Mouse (Mus musculus) bone marrow macrophage, adult 2 months (primary cell): ENCODE results near the gene Rnasek. TPM values are rescaled to one million over a fixed set of nuclear protein-coding genes. Genes with fewer than 3 reads are reported as not detected.
A peak's percentile ranks its signal among the peaks of the same experiment; 100 is the strongest.

Experiments used
- H3K27ac ChIP-seq: 2 replicates; pipeline ENCODE4 v1.5.1; 2012; ENCODE audit warnings: low read depth, low read length; ENCODE audit not compliant: insufficient read depth
- H3K4me1 ChIP-seq: 2 replicates; pipeline ENCODE4 v1.6.1; 2012; ENCODE audit warnings: low read length; ENCODE audit not compliant: control insufficient read depth, insufficient read depth
- H3K4me3 ChIP-seq: 2 replicates; pipeline ENCODE4 v1.5.1; 2012; ENCODE audit warnings: mild to moderate bottlenecking, low read length, moderate library complexity; ENCODE audit not compliant: insufficient read depth
- CTCF ChIP-seq: IDR thresholded peaks from 2 replicates; pipeline ENCODE4 v1.5.1; 2012; ENCODE audit warnings: low read depth, mild to moderate bottlenecking, low read length, moderate library complexity
- POLR2A ChIP-seq: IDR thresholded peaks from 2 replicates; pipeline ENCODE4 v1.6.1; 2012; ENCODE audit warnings: mild to moderate bottlenecking, low read depth, low read length, borderline replicate concordance
- polyA plus RNA-seq: library from polyadenylated mRNA; stranded (reverse); fragments of >200 nt; gene quantifications from 2 replicates; pipeline ENCODE4 v1.2.4, GENCODE M21; 2012; ENCODE audit not compliant: missing spikeins, insufficient read depth, insufficient read length

Gene Rnasek
- polyA plus RNA-seq, 1 experiment = 354 TPM

GRCm38 (mm10) chr11:70265819-70266218, 26.2 kb upstream of the Rnasek start:
- no peak for TF ChIP-seq POLR2A
- no peak for TF ChIP-seq CTCF
- no peak overlapping the region for H3K27ac ChIP-seq
- H3K4me1 ChIP-seq = peaks cover 23% of the 10 kb centered on the region
- no peak overlapping the region for H3K4me3 ChIP-seq

GRCm38 (mm10) chr11:70265252-70265651, 25.6 kb upstream of the Rnasek start:
- peaks cover 23% of the 10 kb centered on the region for H3K4me1 ChIP-seq
- H3K4me3 ChIP-seq = no peak overlapping the region
- no peak overlapping the region for H3K27ac ChIP-seq
- no peak for TF ChIP-seq POLR2A
- TF ChIP-seq CTCF = no peak

- H3K4me3 ChIP-seq = no peak overlapping the region
- TF ChIP-seq POLR2A = no peak
- TF ChIP-seq CTCF = no peak
- H3K27ac ChIP-seq = no peak overlapping the region
- peaks cover 12% of the 10 kb centered on the region for H3K4me1 ChIP-seq
These were observed 19.4 kb upstream of the Rnasek start for GRCm38 (mm10) chr11:70259035-70259434.

GRCm38 (mm10) chr11:70254931-70255531, 15.4 kb upstream of the Rnasek start, which contains the start of gene Alox12:
Gene Alox12, minus strand, starts transcription at chr11:70255353.
- Histone ChIP-seq H3K27ac (no peak within 1 kb of the TSS), H3K4me1 (peaks cover 17% of the 10 kb centered on the region), H3K4me3 (peak within 1 kb of the TSS; percentile 29; the same call in 1 of the 2 replicates)
- no peak for TF ChIP-seq POLR2A
- TF ChIP-seq CTCF = peak; percentile 26; the same call in 1 of the 2 replicates

- TF ChIP-seq CTCF (no peak), POLR2A (no peak)
- peak overlapping the region; percentile 29; the same call in 1 of the 2 replicates for H3K4me3 ChIP-seq
- peaks cover 20% of the 10 kb centered on the region for H3K4me1 ChIP-seq
- no peak overlapping the region for H3K27ac ChIP-seq
These were observed 14.7 kb upstream of the Rnasek start for GRCm38 (mm10) chr11:70254337-70254736.

- TF ChIP-seq POLR2A (no peak), CTCF (no peak)
- Histone ChIP-seq H3K4me1 (peaks cover 20% of the 10 kb centered on the region), H3K4me3 (no peak overlapping the region), H3K27ac (no peak overlapping the region)
These were observed 12.2 kb upstream of the Rnasek start for GRCm38 (mm10) chr11:70251853-70252252.

DNA sequence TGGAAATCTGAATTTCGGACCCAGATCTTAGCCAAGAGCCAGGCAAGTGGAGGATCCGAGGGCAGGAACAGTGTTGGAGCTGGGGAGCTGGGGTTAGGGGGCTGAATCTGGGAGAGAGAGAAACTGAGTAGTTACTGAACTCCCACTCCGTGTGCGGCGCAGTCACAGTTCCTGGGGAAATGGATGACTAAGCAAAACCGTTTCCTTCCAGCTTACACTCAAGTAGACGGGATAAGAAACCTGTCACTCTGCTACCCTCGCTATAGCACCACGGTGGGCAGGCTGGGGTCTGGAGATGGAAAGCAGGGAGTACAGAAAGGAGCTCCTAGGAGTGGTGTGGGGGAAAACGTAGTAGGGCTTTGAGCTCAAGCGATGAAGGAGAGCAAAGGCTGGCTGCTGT, 10.5 kb upstream of the Rnasek start:
- Histone ChIP-seq H3K4me3 (no peak overlapping the region), H3K4me1 (peaks cover 20% of the 10 kb centered on the region), H3K27ac (no peak overlapping the region)
- TF ChIP-seq CTCF (no peak), POLR2A (no peak)

GRCm38 (mm10) chr11:70247136-70247845, 7.6 kb upstream of the Rnasek start:
- Histone ChIP-seq H3K4me1 (peaks cover 13% of the 10 kb centered on the region), H3K4me3 (no peak overlapping the region), H3K27ac (no peak overlapping the region)
- TF ChIP-seq CTCF (no peak), POLR2A (no peak)

DNA sequence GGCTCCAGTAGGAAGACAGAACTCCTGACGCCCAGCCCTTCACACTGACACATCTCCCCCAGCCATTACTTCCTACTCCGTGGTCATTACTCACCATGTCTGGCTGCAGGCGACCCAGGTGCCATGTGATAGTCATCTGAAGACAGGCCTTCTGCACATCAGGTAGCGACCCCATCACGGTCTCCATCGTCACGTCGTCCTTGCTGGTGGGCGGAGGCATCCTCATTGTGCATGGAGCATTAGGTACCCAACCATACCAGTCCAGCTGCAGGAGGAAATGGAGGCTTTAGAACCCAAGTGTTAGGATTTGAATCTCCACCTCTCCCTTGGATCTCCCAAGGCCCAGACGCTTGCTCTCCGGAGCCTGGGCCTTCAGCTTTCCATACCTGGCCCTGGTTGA, 2.9 kb upstream of the Rnasek start:
- H3K4me1 ChIP-seq = peaks cover 13% of the 10 kb centered on the region
- TF ChIP-seq POLR2A (no peak), CTCF (no peak)
- H3K4me3 ChIP-seq = no peak overlapping the region
- no peak overlapping the region for H3K27ac ChIP-seq
